1 mouse cellular context compared by ENCODE assay signal in genomic region chr16:38371705-38372296, GRCm38 (mm10).
A peak's percentile ranks its signal among the peaks of the same experiment; 100 is the strongest.
TF ChIP-seq lines count a peak whose summit lies in the region.

No protein-coding gene starts in this region.

TF ChIP-seq in MEL, 35 proteins besides CTCF, POLR2A, EP300 and RAD21 (continued from another document):
- peak; percentile 31; the same call in 1 of the 2 replicates for TF ChIP-seq KAT2A (conservative IDR thresholded peaks at IDR 0.05; ENCODE audit: low read depth, low read length)
- TF ChIP-seq ZMIZ1 (IDR thresholded peaks at IDR 0.05; ENCODE audit: low read depth, low read length) = peak; percentile 87
- peak; percentile 99 for TF ChIP-seq GATA1 (IDR thresholded peaks at IDR 0.05; ENCODE audit: low read depth, low read length)
- TF ChIP-seq GABPA (IDR thresholded peaks at IDR 0.05; ENCODE audit: low read depth, low read length) = no peak
- TF ChIP-seq ZNF384 (IDR thresholded peaks at IDR 0.05; ENCODE audit: low read depth, low read length) = peak; percentile 94
- no peak for TF ChIP-seq NRF1 (IDR thresholded peaks at IDR 0.05; ENCODE audit: insufficient read depth, low read depth, low read length, poor library complexity, severe bottlenecking)
- TF ChIP-seq CHD1 (IDR thresholded peaks at IDR 0.05; ENCODE audit: low read depth, low read length) = no peak
- peak; percentile 97 for TF ChIP-seq ETS1 (IDR thresholded peaks at IDR 0.05; ENCODE audit: low read depth, low read length)
- TF ChIP-seq MAX (IDR thresholded peaks at IDR 0.05; ENCODE audit: low read length) = 0 out of 2 replicates have a peak, but pooled peaks have one; percentile 9
- TF ChIP-seq POLR2AphosphoS5 (IDR thresholded peaks at IDR 0.05; ENCODE audit: borderline replicate concordance, low read depth, low read length) = peak; percentile 70; the same call in 1 of the 2 replicates
- TF ChIP-seq SIN3A (IDR thresholded peaks at IDR 0.05; ENCODE audit: low read length) = peak; percentile 97
- TF ChIP-seq SMC3 (IDR thresholded peaks at IDR 0.05; ENCODE audit: low read depth, low read length) = peak; percentile 19; the same call in 1 of the 2 replicates
- peak; percentile 60; the same call in 1 of the 2 replicates for TF ChIP-seq MAZ (IDR thresholded peaks at IDR 0.05; ENCODE audit: low read depth, low read length)
- 0 out of 2 replicates have a peak, but pooled peaks have one; percentile 66 for TF ChIP-seq UBTF (IDR thresholded peaks at IDR 0.05; ENCODE audit: borderline replicate concordance, insufficient read depth, low read depth, low read length)
- TF ChIP-seq HCFC1 (IDR thresholded peaks at IDR 0.05; ENCODE audit: low read depth, low read length) = peak; percentile 61
- TF ChIP-seq E2F4 (IDR thresholded peaks at IDR 0.05; ENCODE audit: borderline replicate concordance, low read depth, low read length) = no peak
- no peak for TF ChIP-seq USF1 (IDR thresholded peaks at IDR 0.05; ENCODE audit: low read depth, low read length)
- peak; percentile 73 for TF ChIP-seq RCOR1 (IDR thresholded peaks at IDR 0.05; ENCODE audit: low read depth, low read length)
- peak; percentile 100 for TF ChIP-seq MYB (IDR thresholded peaks at IDR 0.05; ENCODE audit: low read depth, low read length)
- peak; percentile 72 for TF ChIP-seq POLR2AphosphoS2 (IDR thresholded peaks at IDR 0.05; ENCODE audit: low read length)
- TF ChIP-seq MXI1 (IDR thresholded peaks at IDR 0.05; ENCODE audit: low read depth, low read length) = peak; percentile 59
- TF ChIP-seq TAL1 (IDR thresholded peaks at IDR 0.05; ENCODE audit: low read length) = peak; percentile 100
- no peak for TF ChIP-seq USF2 (IDR thresholded peaks at IDR 0.05; ENCODE audit: borderline replicate concordance in 1 of 2, insufficient read depth in 1 of 2, low read depth in 1 of 2, low read length in 2 of 2)
